Mouse (Mus musculus) liver, embryonic 13.5 days (tissue): ENCODE measurements around the gene Zfp661. TPM values are rescaled to one million over a fixed set of nuclear protein-coding genes. Genes with fewer than 3 reads are reported as not detected.

ENCODE experiments used
- ATAC-seq: fragments of 200-750 bp; cut with Nextera tagmentation; 2 replicates; pipeline ENCODE4 v1.8.0; 2017; ENCODE audit warnings: low read depth, mild to moderate bottlenecking, moderate number of reproducible peaks, moderate library complexity
- DNase-seq: peaks from one replicate; pipeline ENCODE4 v3.0.0; 2022
- H3K27ac ChIP-seq: fragments of 300-500 bp; sonication (generic); 2 replicates; pipeline ENCODE4 v1.5.1; 2015; ENCODE audit warnings: moderate library complexity, mild to moderate bottlenecking, inconsistent platforms
- H3K27me3 ChIP-seq: fragments of 300-500 bp; sonication (generic); 2 replicates; pipeline ENCODE4 v1.6.1; 2015; ENCODE audit warnings: mild to moderate bottlenecking, inconsistent platforms
- H3K36me3 ChIP-seq: fragments of 300-500 bp; sonication (generic); 2 replicates; pipeline ENCODE4 v1.6.1; 2015; ENCODE audit warnings: mild to moderate bottlenecking, inconsistent platforms
- H3K4me1 ChIP-seq: fragments of 300-500 bp; sonication (generic); replicated peaks from 2 replicates; pipeline ENCODE4 v1.6.1; 2015; ENCODE audit warnings: inconsistent platforms
- H3K4me2 ChIP-seq: fragments of 300-500 bp; sonication (generic); 2 replicates; pipeline ENCODE4 v1.6.1; 2015; ENCODE audit warnings: inconsistent platforms, mild to moderate bottlenecking, moderate library complexity
- H3K4me3 ChIP-seq: fragments of 300-500 bp; sonication (generic); replicated peaks from 2 replicates; pipeline ENCODE4 v1.5.1; 2015; ENCODE audit warnings: mild to moderate bottlenecking, inconsistent platforms
- H3K9ac ChIP-seq: fragments of 300-500 bp; sonication (generic); 2 replicates; pipeline ENCODE4 v1.6.1; 2015; ENCODE audit warnings: mild to moderate bottlenecking, inconsistent platforms
- H3K9me3 ChIP-seq: fragments of 300-500 bp; sonication (generic); replicated peaks from 2 replicates; pipeline ENCODE4 v1.6.1; 2016; ENCODE audit warnings: inconsistent platforms
- WGBS: fragments of 180-500 bp; shearing (Covaris S2); methylation state at CpG from one replicate; pipeline ENCODE4 v1.1.7; 2015; ENCODE audit not compliant: insufficient replicate concordance; 5-methylcytosine and 5-hydroxymethylcytosine counted together
- polyA plus RNA-seq: library from polyadenylated mRNA; unstranded; fragments of >200 nt; fragmentation: Nextera tagmentation; extraction: Ambion mirVana; gene quantifications from 2 replicates; pipeline ENCODE4 v1.2.1, GENCODE M21; 2015

Gene Zfp661
- polyA plus RNA-seq, 1 experiment from 2014 or later = 1.2 TPM

- DNase-seq (no peak), ATAC-seq (no peak)
- no peak overlapping the region for H3K4me2 ChIP-seq
- no peak overlapping the region for H3K4me3 ChIP-seq
- H3K27me3 ChIP-seq = peaks cover 24% of the 10 kb centered on the region
- no peak overlapping the region for H3K27ac ChIP-seq
- H3K9ac ChIP-seq = no peak overlapping the region
- H3K9me3 ChIP-seq = no peaks in the 10 kb centered on the region
- WGBS = 43% methylated on average over 3 of the region's 3 CpGs
- H3K4me1 ChIP-seq = peaks cover 14% of the 10 kb centered on the region
- no peaks in the 10 kb centered on the region for H3K36me3 ChIP-seq
These were observed 61.7 kb downstream of the Zfp661 start for GRCm38 (mm10) chr2:127525004-127525775.

Other genes starting within 250 kb of the Zfp661 start
- not detected in 2 replicates for gene Astl, start 248.5 kb downstream of the Zfp661 start, polyA plus RNA-seq
- gene Adra2b, start 223.9 kb downstream of the Zfp661 start, polyA plus RNA-seq = 29.4 and 32.4 TPM in 2 replicates
- gene Gpat2, start 161.9 kb downstream of the Zfp661 start, polyA plus RNA-seq = 0.35 and 0.39 TPM in 2 replicates
- gene Fahd2a, start 142.5 kb downstream of the Zfp661 start, polyA plus RNA-seq = 14.3 and 15.5 TPM in 2 replicates
- 0.27 and 0.33 TPM in 2 replicates for gene Kcnip3, start 65.0 kb downstream of the Zfp661 start, polyA plus RNA-seq
- 0.03 TPM in 1 of 2 replicates, not detected in the other for gene Prom2, start 45.6 kb downstream of the Zfp661 start, polyA plus RNA-seq
- gene Mrps5, start 128 bp upstream of the Zfp661 start, polyA plus RNA-seq = 124 and 127 TPM in 2 replicates
- gene Mal, start 69.6 kb upstream of the Zfp661 start, polyA plus RNA-seq = 0.03 and 0.05 TPM in 2 replicates
- gene Mall, start 142.8 kb upstream of the Zfp661 start, polyA plus RNA-seq = 0.06 and 0.12 TPM in 2 replicates
- gene Nphp1, start 201.8 kb upstream of the Zfp661 start, polyA plus RNA-seq = 7.7 and 9.0 TPM in 2 replicates
- 27.1 and 27.3 TPM in 2 replicates for gene Mtln, start 205.4 kb upstream of the Zfp661 start, polyA plus RNA-seq
- 35.4 and 47.9 TPM in 2 replicates for gene Bub1, start 244.8 kb upstream of the Zfp661 start, polyA plus RNA-seq